Mouse (Mus musculus): ENCODE results near the gene Ckap4. TPM values are rescaled to one million over a fixed set of nuclear protein-coding genes. Genes with fewer than 3 reads are reported as not detected.
"Not testable (repeated sequence)": the region's sequence is repeated elsewhere in the genome, so short reads cannot be mapped to it uniquely, and the experiment has no call there.

The Ckap4 gene
- polyA plus RNA-seq, 1 experiment from 2014 or later, result 121 TPM

- Histone ChIP-seq H3K9me3 (ENCODE audit: control insufficient read depth, low read length) (no peaks in the 10 kb centered on the region), H3K9ac (ENCODE audit: low read depth, low read length) (no peak overlapping the region), H3K27ac (ENCODE audit: low read depth, low read length) (no peak overlapping the region), H3K36me3 (ENCODE audit: control insufficient read depth, insufficient read depth, low read length) (no peaks in the 10 kb centered on the region), H3K4me1 (ENCODE audit: control insufficient read depth, insufficient read depth, low read length) (no peaks in the 10 kb centered on the region), H3K27me3 (ENCODE audit: control insufficient read depth, insufficient read depth, low read length) (no peaks in the 10 kb centered on the region), H3K4me2 (replicated peaks; ENCODE audit: low read depth, low read length) (no peak overlapping the region), H3K4me3 (ENCODE audit: low read length) (no peak overlapping the region)
- 78% methylated on average over 7 of the region's 7 CpGs for WGBS
- ATAC-seq (ENCODE audit: low FRiP score, low TSS enrichment), result no peak
These were observed 39.4 kb downstream of the Ckap4 start for GRCm38 (mm10) chr10:84494432-84494831.

DNA sequence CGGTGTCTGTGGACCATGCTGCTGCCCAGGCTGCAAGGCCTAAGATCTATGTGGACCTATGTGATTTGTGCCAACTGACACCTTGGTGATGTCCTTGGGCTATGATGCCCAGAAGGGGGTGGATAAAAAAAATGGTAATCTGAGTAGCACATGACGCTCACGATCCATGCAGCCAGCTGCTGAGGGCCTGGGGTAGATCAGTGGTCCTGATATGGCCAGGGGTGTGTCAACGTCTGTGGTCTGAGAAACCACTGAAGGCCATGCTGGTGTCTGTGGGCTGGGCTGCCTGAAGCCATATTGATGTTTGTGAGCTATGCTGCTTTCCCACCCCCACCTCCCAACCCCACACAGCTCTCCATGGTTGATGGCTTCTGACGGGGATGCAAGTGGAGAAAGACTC, 43.7 kb downstream of the Ckap4 start:
- Histone ChIP-seq H3K36me3 (ENCODE audit: control insufficient read depth, insufficient read depth, low read length) (no peaks in the 10 kb centered on the region), H3K27ac (ENCODE audit: low read depth, low read length) (no peak overlapping the region), H3K9ac (ENCODE audit: low read depth, low read length) (no peak overlapping the region), H3K27me3 (ENCODE audit: control insufficient read depth, insufficient read depth, low read length) (no peaks in the 10 kb centered on the region), H3K4me1 (ENCODE audit: control insufficient read depth, insufficient read depth, low read length) (no peaks in the 10 kb centered on the region), H3K4me3 (ENCODE audit: low read length) (no peak overlapping the region), H3K9me3 (ENCODE audit: control insufficient read depth, low read length) (no peaks in the 10 kb centered on the region), H3K4me2 (replicated peaks; ENCODE audit: low read depth, low read length) (no peak overlapping the region)
- WGBS, result 81% methylated on average over 5 of the region's 5 CpGs
- ATAC-seq (ENCODE audit: low FRiP score, low TSS enrichment), result no peak

- Histone ChIP-seq H3K9me3 (ENCODE audit: control insufficient read depth, low read length) (no peaks in the 10 kb centered on the region; the same call in 1 of the 2 replicates), H3K27me3 (ENCODE audit: control insufficient read depth, insufficient read depth, low read length) (no peaks in the 10 kb centered on the region), H3K4me2 (replicated peaks; ENCODE audit: low read depth, low read length) (no peak overlapping the region), H3K9ac (ENCODE audit: low read depth, low read length) (no peak overlapping the region), H3K27ac (ENCODE audit: low read depth, low read length) (no peak overlapping the region), H3K36me3 (ENCODE audit: control insufficient read depth, insufficient read depth, low read length) (no peaks in the 10 kb centered on the region), H3K4me1 (ENCODE audit: control insufficient read depth, insufficient read depth, low read length) (no peaks in the 10 kb centered on the region), H3K4me3 (ENCODE audit: low read length) (no peak overlapping the region)
- ATAC-seq (ENCODE audit: low FRiP score, low TSS enrichment), result no peak
- 49% methylated on average over 6 of the region's 6 CpGs for WGBS
These were observed 45.5 kb downstream of the Ckap4 start for GRCm38 (mm10) chr10:84488315-84488714.

DNA sequence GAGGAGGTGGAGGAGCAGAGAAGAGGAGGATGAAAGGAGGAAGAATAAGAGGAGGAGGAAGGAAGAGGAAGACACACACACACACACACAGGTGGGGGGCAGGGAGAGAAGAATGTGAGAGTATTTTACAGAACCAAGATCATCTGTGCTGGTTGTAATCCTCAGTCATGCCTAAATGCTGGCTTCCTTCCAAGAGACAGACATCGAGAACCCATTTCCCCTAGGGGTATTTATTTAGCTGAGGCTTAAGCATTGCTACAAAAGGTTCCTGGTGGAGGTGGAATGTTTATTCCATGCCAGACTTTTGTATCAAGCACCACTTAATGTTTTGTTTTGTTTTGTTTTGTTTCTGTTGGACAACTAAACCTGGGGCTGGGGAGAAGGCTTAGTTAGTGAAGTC, 49.2 kb downstream of the Ckap4 start:
- no peaks in the 10 kb centered on the region for H3K36me3 ChIP-seq (ENCODE audit: control insufficient read depth, insufficient read depth, low read length)
- H3K9me3 ChIP-seq (ENCODE audit: control insufficient read depth, low read length), result no peaks in the 10 kb centered on the region; the same call in 1 of the 2 replicates
- H3K4me3 ChIP-seq (ENCODE audit: low read length), result no peak overlapping the region
- H3K9ac ChIP-seq (ENCODE audit: low read depth, low read length), result no peak overlapping the region
- no peak for ATAC-seq (ENCODE audit: low FRiP score, low TSS enrichment)
- no peak overlapping the region for H3K27ac ChIP-seq (ENCODE audit: low read depth, low read length)
- peaks cover 8% of the 10 kb centered on the region for H3K4me1 ChIP-seq (ENCODE audit: control insufficient read depth, insufficient read depth, low read length)
- WGBS, result 79% methylated on average over 1 of the region's 1 CpGs
- no peak overlapping the region for H3K4me2 ChIP-seq (replicated peaks; ENCODE audit: low read depth, low read length)
- H3K27me3 ChIP-seq (ENCODE audit: control insufficient read depth, insufficient read depth, low read length), result no peaks in the 10 kb centered on the region

DNA sequence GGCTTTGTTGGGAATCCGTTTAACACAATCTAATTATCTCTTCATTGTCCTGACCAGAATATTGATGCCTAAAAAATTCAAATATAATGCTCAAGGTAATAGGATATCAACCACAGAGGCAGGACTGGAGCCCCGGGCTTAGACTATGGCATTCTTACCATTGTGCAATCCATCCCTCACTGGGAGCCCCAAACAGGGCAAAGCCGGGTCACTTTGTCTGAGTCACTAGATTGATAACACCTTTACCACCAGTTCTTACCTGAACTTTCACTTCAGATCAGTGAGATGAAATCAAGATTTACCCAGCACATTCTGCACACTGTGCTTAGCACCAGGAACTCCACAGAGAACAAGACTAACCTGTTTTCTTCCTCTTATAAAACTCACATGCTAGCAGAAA, 50.3 kb downstream of the Ckap4 start:
- Histone ChIP-seq H3K27ac (ENCODE audit: low read depth, low read length) (no peak overlapping the region), H3K4me3 (ENCODE audit: low read length) (no peak overlapping the region), H3K27me3 (ENCODE audit: control insufficient read depth, insufficient read depth, low read length) (no peaks in the 10 kb centered on the region), H3K4me2 (replicated peaks; ENCODE audit: low read depth, low read length) (no peak overlapping the region), H3K9me3 (ENCODE audit: control insufficient read depth, low read length) (no peaks in the 10 kb centered on the region; the same call in 1 of the 2 replicates), H3K4me1 (ENCODE audit: control insufficient read depth, insufficient read depth, low read length) (peaks cover 8% of the 10 kb centered on the region), H3K36me3 (ENCODE audit: control insufficient read depth, insufficient read depth, low read length) (no peaks in the 10 kb centered on the region), H3K9ac (ENCODE audit: low read depth, low read length) (no peak overlapping the region)
- no peak for ATAC-seq (ENCODE audit: low FRiP score, low TSS enrichment)
- 77% methylated on average over 3 of the region's 3 CpGs for WGBS

- H3K4me2 ChIP-seq (replicated peaks; ENCODE audit: low read depth, low read length), result no peak overlapping the region
- no peak overlapping the region for H3K27ac ChIP-seq (ENCODE audit: low read depth, low read length)
- H3K4me3 ChIP-seq (ENCODE audit: low read length), result no peak overlapping the region
- H3K36me3 ChIP-seq (ENCODE audit: control insufficient read depth, insufficient read depth, low read length), result no peaks in the 10 kb centered on the region
- H3K9ac ChIP-seq (ENCODE audit: low read depth, low read length), result no peak overlapping the region
- no peak for ATAC-seq (ENCODE audit: low FRiP score, low TSS enrichment)
- peaks cover 8% of the 10 kb centered on the region for H3K4me1 ChIP-seq (ENCODE audit: control insufficient read depth, insufficient read depth, low read length)
- 77% methylated on average over 2 of the region's 2 CpGs for WGBS
- no peaks in the 10 kb centered on the region; the same call in 1 of the 2 replicates for H3K9me3 ChIP-seq (ENCODE audit: control insufficient read depth, low read length)
- H3K27me3 ChIP-seq (ENCODE audit: control insufficient read depth, insufficient read depth, low read length), result no peaks in the 10 kb centered on the region
These were observed 50.8 kb downstream of the Ckap4 start for GRCm38 (mm10) chr10:84483069-84483468.

DNA sequence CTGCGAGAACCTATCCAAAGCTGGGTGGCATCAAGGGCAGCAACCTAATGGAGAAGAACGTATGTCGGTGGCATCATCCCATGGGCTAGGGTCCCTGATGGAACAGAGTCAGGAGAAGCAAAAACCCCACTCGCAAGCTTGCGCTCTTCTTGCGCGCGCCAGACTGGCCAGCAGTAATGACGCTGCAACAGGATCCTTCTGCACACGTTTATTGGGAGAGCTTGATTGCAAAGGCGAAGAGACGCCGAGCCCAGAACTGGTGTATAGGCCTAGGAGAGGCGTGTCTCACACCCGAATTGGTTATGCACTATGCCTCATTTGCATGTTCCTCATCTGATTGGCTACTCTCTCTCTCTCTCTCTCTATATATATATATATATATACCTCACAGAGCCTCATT, 51.4 kb downstream of the Ckap4 start:
- not testable (repeated sequence) for H3K36me3 ChIP-seq (ENCODE audit: control insufficient read depth, insufficient read depth, low read length); H3K9me3 ChIP-seq (ENCODE audit: control insufficient read depth, low read length)

DNA sequence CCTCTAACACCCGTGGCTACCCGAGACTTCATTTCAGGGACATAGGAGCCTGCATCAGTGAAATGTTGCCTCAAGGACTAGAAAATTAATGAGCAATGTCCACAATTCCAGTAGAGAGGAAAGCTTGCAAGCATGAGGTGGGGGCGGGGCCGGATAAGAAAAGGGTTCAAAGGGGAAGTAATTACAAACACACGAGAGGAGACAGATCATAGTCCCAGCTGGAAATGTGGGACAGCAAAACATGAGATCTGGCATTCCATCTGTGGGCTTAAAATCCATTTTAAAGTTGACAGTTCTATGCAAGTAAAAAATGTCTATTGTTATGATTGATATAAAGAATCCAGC, 52.6 kb downstream of the Ckap4 start:
- no peaks in the 10 kb centered on the region; the same call in 1 of the 2 replicates for H3K9me3 ChIP-seq (ENCODE audit: control insufficient read depth, low read length)
- no peak overlapping the region for H3K4me3 ChIP-seq (ENCODE audit: low read length)
- no peaks in the 10 kb centered on the region for H3K27me3 ChIP-seq (ENCODE audit: control insufficient read depth, insufficient read depth, low read length)
- peaks cover 14% of the 10 kb centered on the region for H3K4me1 ChIP-seq (ENCODE audit: control insufficient read depth, insufficient read depth, low read length)
- no peak overlapping the region for H3K9ac ChIP-seq (ENCODE audit: low read depth, low read length)
- H3K4me2 ChIP-seq (replicated peaks; ENCODE audit: low read depth, low read length), result no peak overlapping the region
- H3K36me3 ChIP-seq (ENCODE audit: control insufficient read depth, insufficient read depth, low read length), result no peaks in the 10 kb centered on the region
- peak overlapping the region; percentile 17; the same call in 1 of the 2 replicates for H3K27ac ChIP-seq (ENCODE audit: low read depth, low read length)
- 20% methylated on average over 5 of the region's 5 CpGs for WGBS
- ATAC-seq (ENCODE audit: low FRiP score, low TSS enrichment), result no peak; the same call in 1 of the 2 replicates

More for the DNA sequence above, 51.4 kb downstream of the Ckap4 start:
- H3K9ac ChIP-seq (ENCODE audit: low read depth, low read length); H3K4me3 ChIP-seq (ENCODE audit: low read length); H3K4me2 ChIP-seq (replicated peaks; ENCODE audit: low read depth, low read length); H3K27ac ChIP-seq (ENCODE audit: low read depth, low read length); ATAC-seq (ENCODE audit: low FRiP score, low TSS enrichment); H3K27me3 ChIP-seq (ENCODE audit: control insufficient read depth, insufficient read depth, low read length): not testable (repeated sequence)
- H3K4me1 ChIP-seq (ENCODE audit: control insufficient read depth, insufficient read depth, low read length), result peaks cover 14% of the 10 kb centered on the region
- WGBS, result 89% methylated on average over 15 of the region's 15 CpGs

DNA sequence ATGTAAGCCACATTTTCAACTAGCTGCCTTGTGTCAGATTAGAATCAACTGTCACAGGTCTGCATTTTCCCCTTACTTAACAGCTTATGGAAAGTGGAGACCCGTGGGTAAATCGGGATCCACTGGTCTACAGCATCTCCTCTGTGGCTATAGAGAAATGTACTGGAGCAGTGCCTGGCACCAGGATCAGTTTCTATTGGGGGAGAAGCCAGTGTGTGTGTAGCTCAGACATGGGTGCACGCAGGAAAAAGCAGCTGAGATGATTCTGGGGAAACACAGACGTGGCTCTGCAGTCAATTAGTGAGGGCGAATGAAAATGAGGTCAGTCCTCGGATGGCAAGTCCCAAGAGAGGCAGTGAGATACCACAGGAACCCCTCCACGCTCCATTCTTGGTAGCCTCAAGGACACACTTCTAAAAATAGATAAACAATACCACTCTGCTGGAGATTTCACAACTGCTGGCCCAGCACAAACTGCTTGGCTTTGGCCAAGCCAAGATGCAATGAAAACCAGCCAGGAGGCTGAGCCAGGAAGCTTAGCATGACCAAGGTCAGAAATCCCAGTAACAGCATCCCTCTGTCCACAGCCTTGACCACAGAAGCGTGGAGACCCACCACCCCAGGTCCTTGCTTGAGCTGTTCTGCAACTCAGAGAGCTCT, 53.1 kb downstream of the Ckap4 start:
- no peak overlapping the region for H3K4me2 ChIP-seq (replicated peaks; ENCODE audit: low read depth, low read length)
- H3K4me3 ChIP-seq (ENCODE audit: low read length), result no peak overlapping the region
- no peaks in the 10 kb centered on the region for H3K27me3 ChIP-seq (ENCODE audit: control insufficient read depth, insufficient read depth, low read length)
- no peaks in the 10 kb centered on the region; the same call in 1 of the 2 replicates for H3K9me3 ChIP-seq (ENCODE audit: control insufficient read depth, low read length)
- peaks cover 14% of the 10 kb centered on the region for H3K4me1 ChIP-seq (ENCODE audit: control insufficient read depth, insufficient read depth, low read length)
- H3K9ac ChIP-seq (ENCODE audit: low read depth, low read length), result no peak overlapping the region
- H3K36me3 ChIP-seq (ENCODE audit: control insufficient read depth, insufficient read depth, low read length), result no peaks in the 10 kb centered on the region
- ATAC-seq (ENCODE audit: low FRiP score, low TSS enrichment), result peak; percentile 86
- WGBS, result 36% methylated on average over 8 of the region's 8 CpGs
- H3K27ac ChIP-seq (ENCODE audit: low read depth, low read length), result peak overlapping the region; percentile 17; the same call in 1 of the 2 replicates

All from kidney, embryonic 14.5 days (tissue).